Mouse (Mus musculus): ENCODE measurements around the gene Pxt1.

DNA sequence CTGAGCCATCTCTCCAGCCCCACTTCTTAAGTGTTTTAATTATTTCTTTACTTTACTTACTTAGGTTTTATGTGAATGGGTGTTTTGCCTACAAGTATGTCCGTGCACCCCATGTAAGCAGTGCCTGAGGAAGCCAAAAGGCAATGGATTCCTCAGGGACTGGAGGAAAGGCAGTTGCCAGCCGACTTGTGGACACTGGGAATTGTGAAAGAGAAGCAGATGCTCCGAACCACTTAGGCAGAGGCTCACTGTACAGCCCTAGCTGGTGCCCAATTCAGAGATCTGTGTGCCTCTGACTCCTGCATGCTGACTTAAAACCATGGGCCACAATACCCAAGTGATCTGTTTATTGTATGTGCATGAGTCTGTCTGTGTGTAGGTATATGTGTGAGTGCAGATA lies 45.4 kb upstream of the Pxt1 start:
- TF ChIP-seq CTCF (IDR thresholded peaks at IDR 0.05; ENCODE audit: insufficient read depth, low read depth, low read length) (no peak), POLR2A (IDR thresholded peaks at IDR 0.05; ENCODE audit: insufficient read depth, low read depth, low read length) (no peak)

Measured in olfactory bulb, adult 2 months (tissue).